In the genomic region with DNA sequence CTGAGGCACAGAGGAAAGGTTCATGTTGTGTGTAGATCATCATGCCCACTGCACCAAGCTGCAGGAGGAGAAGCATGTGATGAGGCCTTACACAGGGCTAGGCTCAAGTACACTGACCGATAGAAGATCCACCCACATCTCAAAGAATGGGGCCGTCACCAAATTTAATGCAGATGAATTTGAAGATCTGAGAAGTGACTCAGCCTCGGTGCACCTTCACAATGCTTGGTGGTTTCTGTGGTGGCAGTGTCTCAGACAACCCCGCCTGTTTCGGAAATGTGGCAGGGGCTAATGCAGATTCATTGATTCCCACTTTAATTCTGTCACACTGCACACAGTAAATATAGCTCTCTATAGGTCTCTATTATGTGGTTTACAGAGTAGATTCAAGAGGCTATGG, we compare ENCODE assay signal across 28 mouse cellular contexts. TPM values are rescaled to one million over a fixed set of nuclear protein-coding genes. Genes with fewer than 3 reads are reported as not detected.
A peak's percentile ranks its signal among the peaks of the same experiment; 100 is the strongest.
DNase-seq lines count a peak whose midpoint lies in the region; TF ChIP-seq lines count a peak whose summit lies in the region.
"Had no signal": no experiment of that assay in that cellular context is flagged by ENCODE, and none has a peak within 500 bp of the region (broad histone marks: within the 10 kb centered on the region; RNA-seq: fewer than 3 reads in every experiment).

No protein-coding gene starts in this region.

- no peak overlapping the region for H3K9ac ChIP-seq in MEL (ENCODE audit: control insufficient read depth, low read depth, low read length, poor library complexity, severe bottlenecking)
- H3K9ac ChIP-seq: embryonic facial prominence, embryonic 15.5 days; forebrain, embryonic 13.5 days; heart, embryonic 13.5 days; hindbrain, embryonic 14.5 days; limb, embryonic 13.5 days; midbrain, embryonic 12.5 days had no signal

- DNase-seq in heart, adult 11 months: peak; percentile 73
- DNase-seq in heart, adult 18-20 months: no peak
- DNase-seq in MEL (ENCODE audit: low read depth, low spot score): peak; percentile 41
- DNase-seq in induced T-regulatory cell, adult 2 months (ENCODE audit: low read depth): peak; percentile 51
- no peak for DNase-seq in lung, adult 2 months
- no peak for DNase-seq in adrenal gland, postnatal 25 days
- no peak for DNase-seq in layer of hippocampus, adult 8-10 months (ENCODE audit: low spot score in 2 of 2)
- DNase-seq: adrenal gland, postnatal 36 days; cerebellum, adult 8-10 months; cerebellum, postnatal 25 days; gastrocnemius, postnatal 25 days; heart, postnatal 10 days; kidney, adult 2 months; kidney, postnatal 36 days; lung, postnatal 36 days; right cerebral cortex, postnatal 4 days; thymus, adult 2 months; thymus, postnatal 36 days had no signal

- peaks cover 0 to 13% of the 10 kb centered on the region in 2 experiments; a peak in 2 of 4 replicates for H3K36me3 ChIP-seq in MEL (ENCODE audit: control insufficient read depth in 1 of 2, insufficient read depth in 2 of 2, low read length in 2 of 2)
- H3K36me3 ChIP-seq: embryonic facial prominence, embryonic 10.5 days; embryonic facial prominence, embryonic 15.5 days; heart, embryonic 13.5 days; limb, embryonic 13.5 days; midbrain, embryonic 12.5 days had no signal

- no peak overlapping the region for H3K4me3 ChIP-seq in MEL (ENCODE audit: control insufficient read depth in 1 of 2, insufficient read depth in 1 of 2, low read depth in 2 of 2, low read length in 2 of 2)
- H3K4me3 ChIP-seq in lung, adult 2 months (replicated peaks; ENCODE audit: extremely low read depth, low read depth, low read length): no peak overlapping the region
- H3K4me3 ChIP-seq: embryonic facial prominence, embryonic 10.5 days; embryonic facial prominence, embryonic 15.5 days; forebrain, embryonic 13.5 days; heart, embryonic 13.5 days; layer of hippocampus, adult 2 months; limb, embryonic 13.5 days; megakaryocyte, embryonic 14.5 days; midbrain, embryonic 12.5 days had no signal

- TF ChIP-seq RAD21 in MEL (IDR thresholded peaks at IDR 0.05; ENCODE audit: low read depth, low read length): no peak

- TF ChIP-seq CTCF in MEL (IDR thresholded peaks at IDR 0.05 in 2 of 3, conservative IDR thresholded peaks at IDR 0.05 in 1 of 3; ENCODE audit: control insufficient read depth in 1 of 3, insufficient read depth in 1 of 3, low read depth in 2 of 3, low read length in 3 of 3, poor library complexity in 1 of 3, severe bottlenecking in 1 of 3): no peak
- no peak for TF ChIP-seq CTCF in lung, adult 2 months (IDR thresholded peaks at IDR 0.05; ENCODE audit: insufficient read depth, low read length)

- no peaks in the 10 kb centered on the region for H3K9me3 ChIP-seq in MEL (replicated peaks; ENCODE audit: insufficient read depth, low read length)
- H3K9me3 ChIP-seq: embryonic facial prominence, embryonic 10.5 days; embryonic facial prominence, embryonic 15.5 days; forebrain, embryonic 13.5 days; heart, embryonic 13.5 days; limb, embryonic 13.5 days; megakaryocyte, embryonic 14.5 days; midbrain, embryonic 12.5 days had no signal

- no peak for TF ChIP-seq EP300 in MEL (IDR thresholded peaks at IDR 0.05; ENCODE audit: low read depth in 1 of 2, low read length in 2 of 2)

- H3K4me1 ChIP-seq in MEL (ENCODE audit: control insufficient read depth in 1 of 2, insufficient read depth in 2 of 2, low read length in 2 of 2): peaks cover 7 to 17% of the 10 kb centered on the region in 2 experiments
- no peaks in the 10 kb centered on the region for H3K4me1 ChIP-seq in lung, adult 2 months (ENCODE audit: control insufficient read depth, insufficient read depth, low read length)

- H3K27ac ChIP-seq in MEL (ENCODE audit: control insufficient read depth, low read depth, low read length): no peak overlapping the region
- H3K27ac ChIP-seq: embryonic facial prominence, embryonic 10.5 days; embryonic facial prominence, embryonic 15.5 days; forebrain, embryonic 13.5 days; heart, embryonic 13.5 days; hindbrain, embryonic 14.5 days; layer of hippocampus, adult 2 months; limb, embryonic 13.5 days; midbrain, embryonic 12.5 days; stomach, postnatal 0 days had no signal

- TF ChIP-seq POLR2A in MEL (IDR thresholded peaks at IDR 0.05; ENCODE audit: control insufficient read depth in 1 of 2, insufficient read depth in 1 of 2, low read depth in 1 of 2, low read length in 2 of 2, poor library complexity in 1 of 2): no peak
- TF ChIP-seq POLR2A in lung, adult 2 months (IDR thresholded peaks at IDR 0.05; ENCODE audit: borderline replicate concordance, extremely low read depth, low read depth, low read length): no peak

- WGBS in lung, adult 2 months: 87% methylated on average over 5 of the region's 5 CpGs

- H3K27me3 ChIP-seq in MEL (ENCODE audit: control insufficient read depth in 1 of 2, insufficient read depth in 2 of 2, low read length in 2 of 2): no peaks in the 10 kb centered on the region
- H3K27me3 ChIP-seq: embryonic facial prominence, embryonic 15.5 days; forebrain, embryonic 13.5 days; heart, embryonic 13.5 days; limb, embryonic 13.5 days; megakaryocyte, embryonic 14.5 days; midbrain, embryonic 12.5 days had no signal

- peaks cover 7% of the 10 kb centered on the region; the same call in 1 of the 2 replicates for H3K79me2 ChIP-seq in MEL (ENCODE audit: control insufficient read depth, insufficient read depth, low read length, poor library complexity)

TF ChIP-seq in MEL, 35 proteins besides CTCF, POLR2A, EP300 and RAD21:
- TF ChIP-seq MAX (IDR thresholded peaks at IDR 0.05; ENCODE audit: low read length) (no peak), GATA1 (IDR thresholded peaks at IDR 0.05; ENCODE audit: low read depth, low read length) (no peak), ZKSCAN1 (IDR thresholded peaks at IDR 0.05; ENCODE audit: low read depth, low read length) (no peak)

RNA-seq across cellular contexts. Expression of a gene that starts 2.0 kb away (rescaled TPM):
- 10 to 100 TPM; 28.3 to 35.5 TPM for total RNA-seq in heart, adult 18-20 months (2021)
- total RNA-seq in MEL (2012; rRNA removed): 13.8 and 18.4 TPM in 2 replicates
- 10 to 100 TPM in 1 of 2 experiments, not detected in 1; 17.8 TPM for polyA plus RNA-seq in MEL (2012; ENCODE audit: insufficient read depth in 1 of 2, insufficient read length in 2 of 2, low read depth in 1 of 2, low replicate concordance in 2 of 2, missing spikeins in 1 of 2)
- polyA plus RNA-seq in lung, adult 2 months (2012; rRNA removed): 20.0 and 22.1 TPM in 2 replicates
- total RNA-seq in adrenal gland, postnatal 25 days (2021): 37.8 and 41.8 TPM in 2 replicates
- total RNA-seq in layer of hippocampus, adult 8-10 months (2022): 10 to 100 TPM; 29.6 to 33.1 (median 32.7) TPM

RNA-seq across cellular contexts. Expression of a gene that starts 56.1 kb away (rescaled TPM):
- 10 to 100 TPM; 97.0 to 99.6 TPM for total RNA-seq in heart, adult 18-20 months (2021)
- 227 and 232 TPM in 2 replicates for total RNA-seq in MEL (2012; rRNA removed)
- 100 to 1,000 TPM; 425 to 552 TPM for polyA plus RNA-seq in MEL (2012; ENCODE audit: insufficient read depth in 1 of 2, insufficient read length in 2 of 2, low read depth in 1 of 2, low replicate concordance in 2 of 2, missing spikeins in 1 of 2)
- 53.9 and 94.9 TPM in 2 replicates for polyA plus RNA-seq in lung, adult 2 months (2012; rRNA removed)
- 310 and 324 TPM in 2 replicates for total RNA-seq in adrenal gland, postnatal 25 days (2021)
- total RNA-seq in layer of hippocampus, adult 8-10 months (2022): 100 to 1,000 TPM; 246 to 288 (median 274) TPM

Comparison
In these comparisons a context has a peak if more than half of its experiments do, and no peak if none do; other contexts are left out.
1. DNase-seq: peak in heart, adult 11 months (single experiment), MEL (single experiment) and induced T-regulatory cell, adult 2 months (single experiment); none in heart, adult 18-20 months (0 of 2), lung, adult 2 months (single experiment), adrenal gland, postnatal 25 days (single experiment) and layer of hippocampus, adult 8-10 months (0 of 2).